Mouse (Mus musculus): ENCODE results near the gene Cacna1c. TPM values are rescaled to one million over a fixed set of nuclear protein-coding genes. Genes with fewer than 3 reads are reported as not detected.

Gene Cacna1c
- polyA plus RNA-seq, 1 experiment from 2014 or later: 44.0 TPM

- Histone ChIP-seq H3K4me3 (ENCODE audit: low read depth, low read length) (no peak overlapping the region), H3K27ac (ENCODE audit: low read depth, low read length) (no peak overlapping the region), H3K27me3 (ENCODE audit: control insufficient read depth, insufficient read depth, low read length) (no peaks in the 10 kb centered on the region), H3K9ac (ENCODE audit: low read depth, low read length) (no peak overlapping the region), H3K36me3 (ENCODE audit: control insufficient read depth, insufficient read depth, low read length) (no peaks in the 10 kb centered on the region), H3K4me1 (ENCODE audit: control insufficient read depth, insufficient read depth, low read length) (peaks cover 63% of the 10 kb centered on the region), H3K4me2 (no peak overlapping the region), H3K9me3 (replicated peaks; ENCODE audit: control insufficient read depth, low read length) (no peaks in the 10 kb centered on the region)
- 75% methylated on average over 8 of the region's 8 CpGs for WGBS (ENCODE audit: insufficient replicate concordance)
- no peak for ATAC-seq (replicated peaks; ENCODE audit: insufficient number of reproducible peaks, low FRiP score, low TSS enrichment)
Measured at GRCm38 (mm10) chr6:118843566-118843965, 352.7 kb downstream of the Cacna1c start.

GRCm38 (mm10) chr6:118841892-118842291 lies 354.3 kb downstream of the Cacna1c start:
- Histone ChIP-seq H3K36me3 (ENCODE audit: control insufficient read depth, insufficient read depth, low read length) (no peaks in the 10 kb centered on the region), H3K4me1 (ENCODE audit: control insufficient read depth, insufficient read depth, low read length) (peaks cover 55% of the 10 kb centered on the region), H3K9me3 (replicated peaks; ENCODE audit: control insufficient read depth, low read length) (no peaks in the 10 kb centered on the region), H3K27ac (ENCODE audit: low read depth, low read length) (no peak overlapping the region), H3K4me2 (no peak overlapping the region), H3K9ac (ENCODE audit: low read depth, low read length) (no peak overlapping the region), H3K27me3 (ENCODE audit: control insufficient read depth, insufficient read depth, low read length) (no peaks in the 10 kb centered on the region), H3K4me3 (ENCODE audit: low read depth, low read length) (no peak overlapping the region)
- ATAC-seq (replicated peaks; ENCODE audit: insufficient number of reproducible peaks, low FRiP score, low TSS enrichment): no peak
- 85% methylated on average over 2 of the region's 2 CpGs for WGBS (ENCODE audit: insufficient replicate concordance)

DNA sequence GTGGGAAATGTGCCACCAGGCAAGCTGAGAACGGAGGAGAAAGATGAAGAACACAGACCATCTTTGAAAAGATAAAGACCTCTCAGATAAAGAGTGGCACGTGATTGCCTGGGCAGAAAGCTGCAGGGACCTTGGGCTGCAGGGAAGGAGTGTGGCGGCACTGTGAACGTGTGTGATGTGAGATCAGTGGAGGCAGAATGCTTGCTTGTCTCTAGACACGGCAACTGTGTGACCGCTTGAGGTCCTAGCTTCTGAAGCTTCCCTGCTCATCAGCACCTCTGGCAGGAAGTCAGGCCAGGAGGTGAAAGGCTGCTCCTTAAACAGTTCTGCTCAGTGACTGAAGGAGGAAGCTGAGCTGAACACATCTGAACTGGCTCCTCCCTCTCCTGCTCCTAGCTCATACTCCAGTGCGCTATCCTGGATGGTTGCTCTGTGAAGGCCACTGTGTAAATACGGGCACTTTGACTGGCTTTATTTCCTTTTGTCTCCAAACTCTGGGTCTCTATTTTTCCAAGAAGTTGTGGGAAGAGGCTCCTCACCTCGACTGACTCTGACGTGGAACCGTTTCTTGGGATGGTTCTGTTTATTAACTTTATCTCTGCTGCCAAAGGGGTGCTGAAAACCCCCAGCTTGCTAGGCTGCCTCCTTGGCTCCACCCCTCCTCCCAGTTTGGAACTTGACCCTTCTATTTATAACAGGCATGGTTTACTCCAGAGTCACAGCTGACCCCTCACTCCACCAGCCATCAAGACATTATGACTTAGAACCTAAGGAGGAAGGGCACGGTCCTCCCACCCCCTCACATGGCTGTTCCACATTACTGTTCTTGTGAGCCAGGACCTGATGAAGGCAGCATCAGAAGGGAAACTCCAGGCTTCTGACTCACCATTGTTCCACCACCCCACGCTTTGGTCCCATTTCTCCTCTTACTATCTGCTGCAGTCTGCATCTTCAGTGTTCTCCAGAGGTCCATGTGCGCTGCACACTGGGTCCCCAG lies 357.0 kb downstream of the Cacna1c start:
- Histone ChIP-seq H3K9me3 (replicated peaks; ENCODE audit: control insufficient read depth, low read length) (no peaks in the 10 kb centered on the region), H3K36me3 (ENCODE audit: control insufficient read depth, insufficient read depth, low read length) (no peaks in the 10 kb centered on the region), H3K4me1 (ENCODE audit: control insufficient read depth, insufficient read depth, low read length) (peaks cover 54% of the 10 kb centered on the region), H3K4me3 (ENCODE audit: low read depth, low read length) (no peak overlapping the region), H3K27me3 (ENCODE audit: control insufficient read depth, insufficient read depth, low read length) (no peaks in the 10 kb centered on the region), H3K4me2 (peak overlapping the region; percentile 44), H3K27ac (ENCODE audit: low read depth, low read length) (peak overlapping the region; percentile 31; the same call in 1 of the 2 replicates), H3K9ac (ENCODE audit: low read depth, low read length) (peak overlapping the region; percentile 17; the same call in 1 of the 2 replicates)
- peak; percentile 69; the same call in 1 of the 2 replicates for ATAC-seq (replicated peaks; ENCODE audit: insufficient number of reproducible peaks, low FRiP score, low TSS enrichment)
- 24% methylated on average over 14 of the region's 14 CpGs for WGBS (ENCODE audit: insufficient replicate concordance)

DNA sequence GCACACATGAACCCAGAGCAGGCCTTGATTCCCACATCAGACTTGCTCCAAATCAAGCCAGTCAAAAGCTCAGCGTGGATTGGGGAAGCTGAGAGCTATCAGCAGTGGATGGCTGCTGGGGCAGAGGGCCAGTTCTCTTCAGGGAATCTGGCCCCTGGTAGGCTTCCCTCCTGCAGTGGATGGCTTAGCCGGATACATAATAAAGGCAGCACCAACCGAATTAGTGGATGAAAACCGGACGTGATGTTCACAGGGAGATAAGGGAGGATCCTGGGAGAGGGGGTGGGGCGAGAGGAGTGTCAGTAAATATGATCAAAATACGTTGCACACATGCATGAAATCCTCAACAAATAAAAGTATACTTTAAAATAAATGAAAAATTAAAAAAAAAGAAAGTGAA lies 359.5 kb downstream of the Cacna1c start:
- ATAC-seq (replicated peaks; ENCODE audit: insufficient number of reproducible peaks, low FRiP score, low TSS enrichment): no peak
- no peak overlapping the region for H3K4me3 ChIP-seq (ENCODE audit: low read depth, low read length)
- H3K27ac ChIP-seq (ENCODE audit: low read depth, low read length): no peak overlapping the region
- no peaks in the 10 kb centered on the region for H3K9me3 ChIP-seq (replicated peaks; ENCODE audit: control insufficient read depth, low read length)
- H3K4me2 ChIP-seq: no peak overlapping the region
- no peaks in the 10 kb centered on the region for H3K27me3 ChIP-seq (ENCODE audit: control insufficient read depth, insufficient read depth, low read length)
- no peaks in the 10 kb centered on the region for H3K36me3 ChIP-seq (ENCODE audit: control insufficient read depth, insufficient read depth, low read length)
- H3K9ac ChIP-seq (ENCODE audit: low read depth, low read length): no peak overlapping the region
- 32% methylated on average over 7 of the region's 7 CpGs for WGBS (ENCODE audit: insufficient replicate concordance)
- H3K4me1 ChIP-seq (ENCODE audit: control insufficient read depth, insufficient read depth, low read length): peaks cover 52% of the 10 kb centered on the region

- Histone ChIP-seq H3K4me2 (no peak overlapping the region), H3K27ac (ENCODE audit: low read depth, low read length) (no peak overlapping the region), H3K4me1 (ENCODE audit: control insufficient read depth, insufficient read depth, low read length) (peaks cover 37% of the 10 kb centered on the region), H3K9me3 (replicated peaks; ENCODE audit: control insufficient read depth, low read length) (no peaks in the 10 kb centered on the region), H3K27me3 (ENCODE audit: control insufficient read depth, insufficient read depth, low read length) (no peaks in the 10 kb centered on the region), H3K4me3 (ENCODE audit: low read depth, low read length) (no peak overlapping the region), H3K36me3 (ENCODE audit: control insufficient read depth, insufficient read depth, low read length) (no peaks in the 10 kb centered on the region), H3K9ac (ENCODE audit: low read depth, low read length) (no peak overlapping the region)
- 48% methylated on average over 8 of the region's 8 CpGs for WGBS (ENCODE audit: insufficient replicate concordance)
- no peak for ATAC-seq (replicated peaks; ENCODE audit: insufficient number of reproducible peaks, low FRiP score, low TSS enrichment)
Measured at GRCm38 (mm10) chr6:118834046-118834445, 362.2 kb downstream of the Cacna1c start.

GRCm38 (mm10) chr6:118833049-118833448 lies 363.2 kb downstream of the Cacna1c start:
- ATAC-seq (replicated peaks; ENCODE audit: insufficient number of reproducible peaks, low FRiP score, low TSS enrichment): no peak
- no peak overlapping the region for H3K4me2 ChIP-seq
- H3K27me3 ChIP-seq (ENCODE audit: control insufficient read depth, insufficient read depth, low read length): no peaks in the 10 kb centered on the region
- H3K4me3 ChIP-seq (ENCODE audit: low read depth, low read length): no peak overlapping the region
- H3K4me1 ChIP-seq (ENCODE audit: control insufficient read depth, insufficient read depth, low read length): peaks cover 29% of the 10 kb centered on the region
- whole genome bisulfite sequencing (ENCODE audit: insufficient replicate concordance): 48% methylated on average over 7 of the region's 7 CpGs
- no peaks in the 10 kb centered on the region for H3K9me3 ChIP-seq (replicated peaks; ENCODE audit: control insufficient read depth, low read length)
- H3K9ac ChIP-seq (ENCODE audit: low read depth, low read length): no peak overlapping the region
- H3K36me3 ChIP-seq (ENCODE audit: control insufficient read depth, insufficient read depth, low read length): no peaks in the 10 kb centered on the region
- no peak overlapping the region for H3K27ac ChIP-seq (ENCODE audit: low read depth, low read length)

DNA sequence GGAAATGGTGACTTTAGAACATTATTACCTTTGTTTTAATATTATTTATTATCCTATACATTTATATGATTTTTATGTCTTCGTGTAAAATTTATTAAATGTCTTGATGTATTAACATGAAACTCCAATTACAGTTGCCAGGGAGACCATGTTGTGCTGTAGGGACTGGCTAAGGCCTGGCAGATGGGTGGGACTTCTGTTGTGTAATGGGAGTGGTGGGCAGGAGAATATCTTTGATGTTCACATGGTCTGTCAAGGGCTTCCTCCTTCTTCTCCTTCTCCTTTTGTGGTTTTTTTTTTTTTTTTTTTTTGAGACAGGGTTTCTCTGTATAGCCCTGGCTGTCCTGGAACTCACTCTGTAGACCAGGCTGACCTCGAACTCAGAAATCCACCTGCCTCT lies 363.6 kb downstream of the Cacna1c start:
- Histone ChIP-seq H3K9ac (ENCODE audit: low read depth, low read length) (no peak overlapping the region), H3K36me3 (ENCODE audit: control insufficient read depth, insufficient read depth, low read length) (no peaks in the 10 kb centered on the region), H3K27ac (ENCODE audit: low read depth, low read length) (no peak overlapping the region), H3K4me2 (no peak overlapping the region), H3K9me3 (replicated peaks; ENCODE audit: control insufficient read depth, low read length) (no peaks in the 10 kb centered on the region), H3K27me3 (ENCODE audit: control insufficient read depth, insufficient read depth, low read length) (no peaks in the 10 kb centered on the region), H3K4me1 (ENCODE audit: control insufficient read depth, insufficient read depth, low read length) (peaks cover 33% of the 10 kb centered on the region), H3K4me3 (ENCODE audit: low read depth, low read length) (no peak overlapping the region)
- 82% methylated on average over 2 of the region's 2 CpGs for WGBS (ENCODE audit: insufficient replicate concordance)
- no peak for ATAC-seq (replicated peaks; ENCODE audit: insufficient number of reproducible peaks, low FRiP score, low TSS enrichment)

GRCm38 (mm10) chr6:118830851-118831250 lies 365.4 kb downstream of the Cacna1c start:
- H3K4me1 ChIP-seq (ENCODE audit: control insufficient read depth, insufficient read depth, low read length): peaks cover 41% of the 10 kb centered on the region
- no peak overlapping the region for H3K27ac ChIP-seq (ENCODE audit: low read depth, low read length)
- H3K4me3 ChIP-seq (ENCODE audit: low read depth, low read length): no peak overlapping the region
- no peak for ATAC-seq (replicated peaks; ENCODE audit: insufficient number of reproducible peaks, low FRiP score, low TSS enrichment)
- H3K27me3 ChIP-seq (ENCODE audit: control insufficient read depth, insufficient read depth, low read length): no peaks in the 10 kb centered on the region
- H3K36me3 ChIP-seq (ENCODE audit: control insufficient read depth, insufficient read depth, low read length): no peaks in the 10 kb centered on the region
- no peak overlapping the region for H3K4me2 ChIP-seq
- no peaks in the 10 kb centered on the region for H3K9me3 ChIP-seq (replicated peaks; ENCODE audit: control insufficient read depth, low read length)
- 57% methylated on average over 5 of the region's 5 CpGs for whole genome bisulfite sequencing (ENCODE audit: insufficient replicate concordance)
- H3K9ac ChIP-seq (ENCODE audit: low read depth, low read length): no peak overlapping the region

Data from heart, embryonic 11.5 days (tissue).